Mouse (Mus musculus): Measurements from ENCODE around the gene Pabpc4. TPM values are rescaled to one million over a fixed set of nuclear protein-coding genes. Genes with fewer than 3 reads are reported as not detected.

The Pabpc4 gene
- 10 to 100 TPM; 47.0 to 49.9 TPM for total RNA-seq (2021)
- long read RNA-seq, partial matches to known transcripts: 3 of 23 reads
- long read RNA-seq, other reads (novel, unspliced or antisense): 14 of 23 reads

DNA sequence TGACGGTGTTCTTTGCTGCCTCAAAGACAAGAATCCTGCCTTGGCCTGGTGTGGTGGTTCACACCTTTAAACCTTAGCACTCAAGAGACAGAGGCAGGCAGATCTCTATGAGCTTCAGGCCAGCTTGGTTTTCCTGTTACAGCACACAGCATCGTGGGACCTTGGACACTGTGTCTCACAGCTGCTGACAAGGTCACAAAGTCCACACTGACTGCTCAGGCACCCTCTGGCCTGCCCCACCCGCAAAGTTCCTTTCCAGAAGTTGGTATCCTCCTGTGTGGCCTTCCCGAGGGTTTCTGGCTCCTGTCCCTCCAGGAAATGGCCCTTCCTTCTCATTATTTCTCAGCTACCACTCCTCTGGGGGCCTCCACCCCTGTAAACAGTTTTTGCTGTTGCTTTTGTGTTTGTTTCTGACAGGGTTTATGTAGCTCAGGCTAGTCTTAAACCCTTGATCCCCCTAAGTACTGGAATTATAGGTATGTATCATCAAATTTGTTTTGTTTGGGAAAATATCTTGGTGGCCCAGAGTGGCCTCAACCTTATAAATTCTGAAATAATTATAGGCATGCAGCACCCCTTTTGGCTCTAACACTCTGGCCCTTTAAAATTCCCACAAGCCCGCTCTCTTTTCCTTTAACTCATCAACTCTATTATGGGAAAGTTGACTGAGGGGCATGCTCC, at the start of gene Pabpc4:
Pabpc4 (plus strand) TSS at position 631 of the 681 bp plus-strand sequence.
- no peak for DNase-seq (ENCODE audit: low spot score in 2 of 2)

DNA sequence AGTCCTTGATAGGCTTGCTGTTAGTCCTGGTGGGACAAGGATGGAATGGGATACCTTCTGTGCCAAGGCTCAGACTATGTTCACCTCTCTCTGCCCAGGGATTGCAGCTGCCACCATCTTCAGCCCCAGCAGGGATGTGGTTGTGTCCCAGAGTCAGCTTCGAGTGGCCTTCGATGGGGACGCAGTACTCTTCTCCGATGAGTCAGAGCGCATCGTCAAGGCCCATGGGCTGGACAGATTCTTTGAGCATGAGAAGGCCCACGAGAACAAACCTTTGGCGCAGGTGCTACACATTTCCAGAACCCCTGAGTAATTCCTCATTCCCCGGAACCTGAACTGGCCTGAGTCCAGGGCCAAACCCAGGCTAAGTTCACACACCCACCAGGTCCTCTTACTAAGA, 48.2 kb upstream of the Pabpc4 start:
- DNase-seq (ENCODE audit: low spot score in 2 of 2): no peak

DNA sequence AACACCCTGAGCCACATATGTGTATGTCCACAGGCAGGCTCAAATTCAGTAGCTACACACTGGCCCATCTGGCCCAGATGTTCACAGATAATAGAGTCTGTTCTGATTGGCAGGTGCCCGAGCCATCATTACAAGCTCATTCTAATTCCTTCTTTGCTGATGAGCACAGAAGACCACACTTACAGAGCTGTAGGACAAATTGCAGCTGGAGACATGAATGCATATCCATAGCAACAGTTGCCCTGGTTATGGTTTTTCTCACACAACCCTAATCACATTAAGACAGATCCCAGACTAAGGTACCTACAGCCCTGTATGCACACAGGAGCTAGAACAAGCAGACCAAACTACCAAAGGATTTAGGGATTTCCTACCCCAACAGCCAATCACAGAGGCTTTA, 46.8 kb upstream of the Pabpc4 start:
- no peak for DNase-seq (ENCODE audit: low spot score in 2 of 2)

DNA sequence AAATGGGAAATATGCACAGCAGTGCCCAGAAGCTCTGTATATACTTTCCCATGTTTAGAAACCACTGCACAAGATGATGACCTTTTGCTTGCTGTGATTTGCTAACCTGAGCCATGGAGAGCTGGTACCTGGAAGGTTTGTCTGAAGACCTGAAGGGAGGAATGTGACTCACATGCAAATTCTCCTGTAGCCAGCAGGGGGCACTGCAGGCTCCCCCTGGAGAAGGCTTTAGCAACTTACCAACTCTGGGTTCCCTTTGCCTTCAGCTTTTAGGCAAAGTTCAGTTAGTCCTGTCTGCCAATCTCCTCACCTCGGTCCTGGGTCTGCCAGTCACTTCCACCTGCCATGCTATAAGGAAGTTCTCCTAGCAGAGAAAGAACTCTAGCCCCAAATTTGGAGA, 45.4 kb upstream of the Pabpc4 start:
- peak; percentile 49 to 64 for DNase-seq (ENCODE audit: low spot score in 2 of 2)

DNA sequence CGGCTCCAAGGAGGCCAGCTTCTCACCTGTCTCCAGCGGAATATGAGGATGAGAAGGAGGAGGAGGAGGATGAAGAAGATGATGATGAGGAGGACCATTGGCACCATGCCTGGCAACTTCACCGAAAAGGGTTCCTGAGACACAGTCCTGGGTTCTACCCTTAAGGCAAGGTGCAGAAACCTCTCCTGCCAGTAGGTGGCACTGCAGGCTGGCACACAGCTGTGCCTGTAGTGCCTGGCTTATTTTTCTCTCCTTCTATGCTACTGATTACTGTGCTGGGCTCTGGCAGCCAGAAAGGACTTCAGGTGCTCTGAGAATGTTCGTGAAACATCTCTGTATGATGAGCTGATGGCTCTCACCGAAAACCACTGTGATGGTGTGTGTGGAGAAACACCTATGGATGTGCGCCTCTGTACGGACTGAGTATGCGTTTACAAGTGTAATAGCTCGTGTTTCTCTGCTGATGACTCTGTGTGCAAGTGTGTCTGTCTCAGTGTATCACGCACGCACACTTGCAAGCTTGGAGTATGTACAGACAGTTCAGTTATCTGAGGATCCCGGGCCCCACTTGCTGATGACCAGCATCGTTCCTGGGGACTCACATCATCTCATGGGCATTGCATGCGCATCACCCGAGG, 42.3 kb upstream of the Pabpc4 start:
- DNase-seq (ENCODE audit: low spot score in 2 of 2): peak; percentile 82 to 86

DNA sequence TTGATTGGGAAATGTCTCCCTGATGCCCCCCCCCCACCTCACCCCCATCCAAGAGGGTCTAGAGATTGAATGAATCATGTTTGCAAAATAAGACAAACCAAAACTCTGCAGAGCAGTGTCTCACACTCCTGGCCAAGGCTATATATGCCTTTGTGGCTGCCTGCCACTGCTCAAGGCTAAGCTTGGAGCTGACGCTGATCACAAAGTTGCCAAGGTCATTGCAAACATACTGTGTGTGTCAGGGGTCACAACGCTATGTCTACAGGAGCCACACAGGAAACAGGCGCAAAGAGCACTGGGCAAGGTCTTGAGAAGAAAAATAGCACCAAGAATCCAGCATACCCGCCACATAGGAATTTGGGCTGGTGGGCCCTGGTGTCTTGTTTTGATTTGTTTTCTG, 41.5 kb upstream of the Pabpc4 start:
- no peak for DNase-seq (ENCODE audit: low spot score in 2 of 2)

DNA sequence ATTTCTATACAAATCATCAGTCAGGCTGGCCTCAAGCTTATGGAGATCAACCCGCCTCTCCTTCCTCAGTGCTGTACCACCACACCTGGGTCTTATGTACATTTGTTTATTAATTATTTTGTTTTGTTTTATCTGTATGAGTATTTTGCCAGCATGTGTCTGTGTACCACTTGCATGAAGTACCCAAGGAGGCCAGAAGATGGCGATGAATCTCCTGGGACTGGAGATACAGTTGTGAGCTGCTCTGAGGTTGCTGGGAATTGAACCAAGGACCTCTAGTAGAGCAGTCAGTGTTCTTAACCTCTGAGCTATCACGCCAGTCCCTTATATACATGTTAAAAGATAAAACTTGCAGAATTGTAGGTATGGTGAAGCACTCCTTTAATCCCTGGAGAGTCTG, 38.8 kb upstream of the Pabpc4 start:
- DNase-seq (ENCODE audit: low spot score in 2 of 2): no peak

DNA sequence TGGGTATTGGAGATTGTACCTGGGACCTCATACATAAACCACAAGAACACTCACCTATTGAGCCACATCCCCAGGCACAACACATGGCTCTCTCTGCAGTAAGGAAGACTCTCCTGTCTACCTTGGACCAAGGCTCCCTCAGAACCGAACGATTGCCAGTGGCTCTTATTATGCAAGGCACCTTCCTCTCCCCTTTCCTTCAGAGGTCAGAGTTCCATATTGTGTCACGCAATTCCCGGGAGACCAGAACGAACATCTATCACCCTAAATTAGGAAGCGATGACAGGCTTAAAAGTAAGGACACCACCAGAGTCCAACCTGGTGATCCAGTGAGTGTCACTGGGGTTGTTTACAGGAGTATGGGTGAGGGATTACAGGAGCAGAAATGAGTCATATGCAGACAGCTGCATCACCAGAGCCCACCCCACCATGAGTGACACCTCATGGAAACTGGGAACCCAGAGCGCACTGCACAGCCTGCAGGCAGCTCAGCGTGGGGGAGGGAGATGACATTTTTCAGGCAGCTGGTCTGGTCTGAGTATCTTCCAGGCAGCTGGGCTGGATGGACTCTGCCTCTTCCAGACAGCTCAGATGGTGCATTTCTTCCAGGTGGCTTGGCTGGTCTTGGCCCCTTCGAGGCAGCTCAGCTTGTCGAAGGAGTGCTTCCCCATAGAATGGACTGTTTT, 36.3 kb upstream of the Pabpc4 start:
- DNase-seq (ENCODE audit: low spot score in 2 of 2): no peak

DNA sequence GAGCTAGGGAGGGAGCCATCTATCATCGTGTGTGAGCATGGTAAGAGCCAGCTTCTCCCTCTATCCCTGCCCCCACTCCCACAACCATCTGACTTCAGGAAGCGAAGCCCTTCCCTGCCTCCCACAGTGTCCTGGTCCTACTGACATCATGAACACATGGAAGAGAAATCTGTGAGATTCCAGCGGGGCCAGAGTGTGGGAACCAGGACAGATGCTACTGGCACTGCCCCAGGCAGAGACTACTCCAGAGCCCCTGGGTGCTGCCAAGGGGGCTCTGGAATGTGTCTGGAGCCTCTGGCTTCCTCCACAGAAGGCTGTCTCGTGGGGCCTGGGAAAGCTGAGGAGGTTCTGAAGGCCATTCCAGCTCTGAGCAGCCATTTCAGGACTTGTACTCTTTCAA, 34.4 kb upstream of the Pabpc4 start:
- peak; percentile 50 to 54 for DNase-seq (ENCODE audit: low spot score in 2 of 2)

DNA sequence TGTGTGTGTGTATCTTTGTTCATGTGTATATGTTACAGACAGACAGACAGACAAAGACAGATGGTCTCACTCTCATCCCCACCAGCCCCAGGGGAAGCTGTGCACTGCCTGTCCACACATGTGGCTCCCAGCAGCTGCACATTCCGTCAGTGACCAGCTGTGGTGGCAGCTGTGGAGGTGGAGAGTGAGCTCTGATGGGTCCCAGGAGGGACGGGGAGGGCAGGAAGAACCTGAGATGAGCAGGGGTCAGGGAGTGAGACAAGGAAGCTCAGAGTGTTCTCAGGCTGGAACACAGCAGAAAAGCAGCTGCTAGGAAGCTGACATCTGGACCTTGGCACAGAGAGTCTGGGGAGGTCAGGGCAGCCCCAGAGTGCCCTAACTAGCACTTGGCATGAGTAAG, 33.9 kb upstream of the Pabpc4 start:
- DNase-seq (ENCODE audit: low spot score in 2 of 2): no peak

DNA sequence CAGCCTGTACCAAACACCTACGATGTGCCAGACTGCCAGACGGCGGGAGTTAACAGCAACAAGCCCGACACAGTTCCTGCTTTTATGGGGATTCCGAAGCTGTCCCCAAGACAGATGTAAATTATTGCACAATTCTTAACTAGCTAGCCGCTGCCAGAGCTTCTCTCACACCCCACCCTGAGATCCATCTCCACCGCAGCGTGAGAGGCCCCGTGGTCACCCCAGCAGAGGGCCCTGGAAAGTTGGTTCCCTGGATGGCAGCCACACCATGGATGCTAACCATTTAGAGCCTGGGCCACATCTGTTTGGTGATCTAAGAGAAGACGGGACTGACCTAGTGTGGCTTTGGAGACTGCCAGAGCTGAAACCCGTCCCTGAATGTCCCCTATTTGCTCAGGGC, 33.0 kb upstream of the Pabpc4 start:
- no peak for DNase-seq (ENCODE audit: low spot score in 2 of 2)

DNA sequence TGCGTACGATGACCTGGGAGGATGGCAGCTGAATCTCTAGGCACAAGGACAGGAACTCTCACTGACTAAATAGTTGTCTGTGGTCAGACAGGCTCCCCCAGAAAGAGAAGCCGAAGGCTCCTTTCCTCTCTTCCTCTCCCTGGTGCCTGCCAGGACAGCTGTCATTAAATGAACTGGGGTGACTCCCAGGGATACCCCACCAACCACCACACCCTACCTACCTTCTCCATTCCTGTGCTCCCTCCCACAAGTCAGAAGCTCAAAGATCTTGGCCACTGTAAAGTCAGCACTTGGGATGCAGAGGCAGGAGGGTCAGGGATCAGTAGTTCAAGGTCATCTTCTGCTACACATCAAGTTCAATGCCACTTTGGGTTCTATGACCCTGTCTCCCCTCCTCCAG, 29.3 kb upstream of the Pabpc4 start:
- no peak for DNase-seq (ENCODE audit: low spot score in 2 of 2)

DNA sequence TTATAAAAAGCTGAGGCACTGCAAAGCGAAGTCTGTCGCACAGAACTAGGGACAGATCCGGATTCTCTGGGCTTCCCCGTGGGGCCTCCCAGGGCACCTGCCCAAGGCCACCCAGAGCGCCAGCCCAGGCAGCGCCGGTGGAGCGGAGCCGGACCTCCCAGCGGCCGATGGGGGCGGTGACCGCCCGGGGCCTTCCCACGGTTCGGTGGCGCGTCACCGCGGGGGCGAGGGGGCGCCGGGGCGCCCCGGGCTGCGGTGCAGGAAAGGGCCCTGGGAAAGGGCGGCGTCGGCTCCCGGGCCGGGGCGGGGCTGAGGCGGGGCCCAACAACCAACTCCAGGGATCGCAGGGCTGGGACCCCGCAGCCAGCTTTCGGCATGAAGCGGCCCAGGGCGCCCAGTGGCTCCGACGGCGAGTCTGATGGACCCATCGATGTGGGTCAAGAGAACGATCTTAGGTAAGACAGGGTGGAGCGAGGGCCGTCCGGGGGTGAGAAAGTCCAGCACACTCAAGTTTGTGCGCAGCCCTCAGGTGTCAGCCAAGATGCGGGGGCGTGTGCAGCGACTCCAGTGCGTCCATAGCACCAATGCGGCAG, 28.6 kb upstream of the Pabpc4 start, which contains the start of gene Heyl:
Heyl (plus strand) TSS at position 65 of the 593 bp plus-strand sequence.
- DNase-seq (ENCODE audit: low spot score in 2 of 2): peak in 1 of 2 experiments; percentile 46

DNA sequence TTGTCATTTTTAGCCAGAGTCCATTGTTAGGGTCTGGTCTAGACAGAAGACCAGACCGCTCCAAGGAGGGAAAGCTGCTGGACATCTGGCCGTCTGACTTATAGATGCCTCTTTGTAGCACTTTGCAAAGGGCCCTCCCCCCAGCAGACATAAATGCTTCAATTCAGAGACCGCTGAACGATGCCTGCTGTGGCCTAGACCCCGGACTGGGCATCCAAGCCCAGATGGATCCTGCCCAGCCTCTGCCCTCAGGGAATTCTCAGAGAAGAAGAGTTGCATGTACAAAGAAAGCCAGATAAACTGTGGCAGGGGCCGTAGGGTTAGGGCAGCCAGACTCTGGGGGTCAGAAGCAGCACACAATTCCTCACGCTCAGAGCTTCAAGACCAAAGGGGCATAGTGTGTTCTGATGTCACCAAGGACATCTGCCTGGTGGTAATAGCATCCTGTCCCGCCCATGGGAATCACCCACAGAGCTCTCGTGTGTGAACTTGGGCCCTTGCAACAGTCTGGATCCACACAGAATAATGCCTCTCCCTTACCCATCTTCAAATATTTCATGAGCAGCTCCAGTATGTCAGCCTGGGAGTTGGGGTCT, 26.2 kb upstream of the Pabpc4 start:
- no peak for DNase-seq (ENCODE audit: low spot score in 2 of 2)

DNA sequence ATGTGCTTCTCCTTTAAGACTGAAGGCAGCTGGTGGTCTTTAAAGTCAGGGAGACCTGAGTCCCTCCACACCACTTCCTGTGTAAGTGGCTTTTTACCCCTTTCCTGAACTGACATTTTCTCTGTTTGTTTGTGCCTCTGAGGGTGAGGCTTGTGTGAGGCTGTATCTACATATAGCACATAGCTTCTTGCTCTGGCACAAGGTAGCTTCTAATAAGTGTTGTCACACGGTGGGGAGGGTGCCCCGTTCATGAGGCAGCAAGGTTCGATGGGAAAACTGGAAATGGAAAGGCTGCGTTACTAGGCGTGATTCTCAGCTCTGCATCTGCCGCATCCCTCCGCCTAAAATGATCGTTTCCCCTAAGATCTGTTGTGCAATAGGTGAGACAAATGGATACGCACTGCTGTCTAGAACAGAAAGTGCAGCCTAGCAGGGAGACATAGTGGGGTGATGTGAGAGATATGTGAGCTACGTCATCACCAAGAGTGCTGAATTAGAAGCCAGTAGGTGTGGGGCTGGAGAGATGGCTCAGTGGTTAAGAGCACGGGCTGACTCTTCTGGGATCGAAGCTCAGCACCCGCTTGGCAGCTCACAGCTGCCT, 25.6 kb upstream of the Pabpc4 start:
- no peak for DNase-seq (ENCODE audit: low spot score in 2 of 2)

DNA sequence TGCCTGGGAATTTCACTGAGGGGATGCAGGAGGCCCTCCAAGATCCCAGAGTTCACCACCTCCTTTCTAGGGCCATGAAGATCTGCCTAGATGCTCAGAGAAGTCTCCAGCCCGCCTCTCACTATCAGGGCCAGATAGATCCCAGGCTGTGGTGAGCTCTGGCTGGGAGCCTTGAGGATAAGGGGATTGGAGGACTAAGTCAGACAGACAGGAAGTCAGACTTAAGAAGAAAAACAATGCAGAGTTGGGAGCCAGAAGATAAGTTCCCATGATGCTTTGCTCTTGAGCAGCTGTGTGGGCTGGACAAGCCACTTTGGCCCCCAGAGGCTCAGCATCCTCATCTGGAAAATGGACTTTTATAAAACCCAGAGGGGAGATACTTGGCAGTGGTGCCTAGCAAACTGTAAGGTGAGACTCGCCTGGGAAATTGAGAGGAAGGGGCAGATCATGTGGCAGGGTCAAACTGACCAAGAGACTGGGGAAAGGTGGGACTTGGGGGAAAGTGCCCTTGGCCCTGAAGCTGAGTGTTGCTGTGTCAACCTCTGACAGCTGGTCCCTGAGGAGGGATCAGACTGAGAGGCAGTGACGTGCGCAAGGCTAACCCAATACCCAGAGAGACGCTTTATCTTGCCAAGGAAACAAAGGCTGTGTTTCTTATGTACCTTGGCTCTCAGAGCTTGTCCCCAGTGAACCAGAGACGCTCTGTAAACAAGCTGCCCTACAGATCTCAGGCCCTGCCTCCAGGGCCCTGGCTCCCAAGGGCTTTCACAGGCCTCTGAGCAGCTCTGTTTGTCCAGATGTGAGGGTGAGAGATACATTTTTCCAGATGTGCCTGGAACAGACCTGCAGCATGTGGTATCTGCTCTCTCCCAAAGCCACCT, 24.5 kb upstream of the Pabpc4 start:
- DNase-seq (ENCODE audit: low spot score in 2 of 2): no peak

DNA sequence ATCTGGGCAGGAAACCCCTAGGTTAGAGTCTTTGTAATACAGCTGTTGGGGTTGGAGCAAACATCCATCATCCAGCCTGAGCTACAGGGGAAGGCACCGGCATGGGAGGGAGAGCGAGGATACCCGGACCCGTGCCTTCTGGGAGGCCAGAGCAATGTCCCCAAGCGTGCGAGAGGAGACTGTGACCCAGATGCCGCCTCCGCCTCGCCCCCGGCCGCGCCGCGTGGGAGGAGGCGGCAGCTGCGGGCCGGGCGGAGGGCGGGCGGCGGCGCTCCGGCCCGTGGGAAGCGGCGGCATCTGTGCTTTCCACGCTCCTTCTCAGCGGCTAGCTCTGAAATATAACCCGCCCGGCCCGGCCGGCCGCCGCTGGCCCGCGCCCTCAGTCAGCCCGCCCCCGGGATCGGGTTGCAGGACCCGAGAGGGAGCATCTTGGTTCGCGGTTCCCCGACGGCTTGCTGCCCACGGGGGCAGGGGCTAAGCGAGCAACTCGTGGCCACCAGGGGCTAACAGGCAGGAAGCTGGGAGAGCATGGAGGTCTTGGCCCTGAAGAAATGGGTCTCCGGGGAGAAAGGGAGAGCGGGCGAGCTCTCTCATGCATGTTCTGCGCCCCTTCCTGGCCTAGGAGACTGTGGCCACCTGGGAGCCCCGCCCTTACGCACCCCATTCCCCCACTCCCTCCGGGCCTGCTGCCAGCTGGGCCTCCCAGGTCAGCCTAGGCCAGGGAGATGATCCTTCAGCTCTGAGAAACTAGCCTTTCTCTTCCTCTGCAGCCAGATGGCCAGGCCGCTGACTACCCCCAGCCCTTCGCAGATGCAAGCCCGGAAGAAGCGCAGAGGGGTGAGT, 22.6 kb upstream of the Pabpc4 start:
- DNase-seq (ENCODE audit: low spot score in 2 of 2): no peak

DNA sequence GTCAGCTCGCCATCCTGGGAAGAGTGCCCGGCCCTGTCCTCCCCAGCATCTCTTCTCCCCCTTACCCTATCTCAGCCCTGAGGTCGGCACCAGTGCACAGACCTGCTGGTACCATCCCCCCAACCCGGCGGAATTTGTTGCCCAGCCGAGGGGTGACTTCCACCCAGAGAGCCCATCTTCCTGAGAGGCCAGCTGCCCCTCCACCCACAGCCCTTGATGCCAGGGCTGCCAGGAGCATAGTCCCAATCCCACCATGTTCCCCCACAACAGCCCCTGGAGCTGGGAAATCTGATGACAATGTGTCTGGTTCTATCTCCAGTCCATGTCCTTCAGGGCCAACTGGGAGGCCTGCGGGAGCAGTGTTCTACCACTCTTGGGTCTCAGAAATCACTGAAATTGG, 15.9 kb upstream of the Pabpc4 start:
- no peak for DNase-seq (ENCODE audit: low spot score in 2 of 2)

DNA sequence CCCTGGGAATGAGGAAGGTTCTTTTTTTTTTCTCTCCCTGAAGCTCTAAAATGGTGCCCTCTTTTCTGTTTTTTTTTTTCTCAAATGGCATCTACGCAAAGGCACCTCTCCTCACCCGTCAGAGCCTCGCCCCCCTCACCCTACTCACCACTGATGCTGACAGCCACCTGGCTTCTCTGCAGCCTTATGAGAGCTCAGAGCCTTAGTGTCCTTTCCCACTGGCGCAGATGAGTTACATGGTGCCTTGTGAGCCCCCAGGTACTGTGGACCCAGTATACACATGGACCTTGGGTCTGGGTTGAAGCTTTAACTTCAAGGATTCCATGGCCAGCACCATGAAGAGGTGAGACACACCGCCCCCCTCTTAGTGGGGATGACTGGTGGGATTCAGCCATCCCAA, 15.5 kb upstream of the Pabpc4 start:
- DNase-seq (ENCODE audit: low spot score in 2 of 2): no peak

Measured in layer of hippocampus, postnatal 10 days (tissue).